Mouse (Mus musculus): ENCODE results near the gene Mgat5. TPM values are rescaled to one million over a fixed set of nuclear protein-coding genes. Genes with fewer than 3 reads are reported as not detected.

Mgat5 gene
- polyA plus RNA-seq, 1 experiment: 24.1 TPM

- H3K4me3 ChIP-seq (ENCODE audit: control insufficient read depth, insufficient read depth, low read length): no peak overlapping the region
- H3K27ac ChIP-seq (ENCODE audit: control insufficient read depth, insufficient read depth, low read length): no peak overlapping the region
- no peaks in the 10 kb centered on the region for H3K4me1 ChIP-seq (replicated peaks; ENCODE audit: control insufficient read depth, insufficient read depth, low read length)
- no peak for DNase-seq
- no peaks in the 10 kb centered on the region for H3K36me3 ChIP-seq (ENCODE audit: control insufficient read depth, insufficient read depth, low read length)
- H3K27me3 ChIP-seq (ENCODE audit: control insufficient read depth, insufficient read depth, low read length): no peaks in the 10 kb centered on the region
- WGBS: 89% methylated on average over 8 of the region's 8 CpGs
- no peak for TF ChIP-seq POLR2A (IDR thresholded peaks at IDR 0.05; ENCODE audit: control insufficient read depth, extremely low read depth, insufficient read depth, low read length, poor library complexity)
- no peak for TF ChIP-seq CTCF (IDR thresholded peaks at IDR 0.05; ENCODE audit: borderline replicate concordance, control insufficient read depth, extremely low read depth, insufficient read depth, low read length, poor library complexity)
These were observed 35.3 kb upstream of the Mgat5 start for GRCm38 (mm10) chr1:127169516-127169915.

- Histone ChIP-seq H3K27ac (ENCODE audit: control insufficient read depth, insufficient read depth, low read length) (no peak overlapping the region), H3K4me3 (ENCODE audit: control insufficient read depth, insufficient read depth, low read length) (no peak overlapping the region), H3K27me3 (ENCODE audit: control insufficient read depth, insufficient read depth, low read length) (no peaks in the 10 kb centered on the region), H3K36me3 (ENCODE audit: control insufficient read depth, insufficient read depth, low read length) (no peaks in the 10 kb centered on the region), H3K4me1 (replicated peaks; ENCODE audit: control insufficient read depth, insufficient read depth, low read length) (no peaks in the 10 kb centered on the region)
- WGBS: 95% methylated on average over 7 of the region's 7 CpGs
- no peak for TF ChIP-seq CTCF (IDR thresholded peaks at IDR 0.05; ENCODE audit: borderline replicate concordance, control insufficient read depth, extremely low read depth, insufficient read depth, low read length, poor library complexity)
- TF ChIP-seq POLR2A (IDR thresholded peaks at IDR 0.05; ENCODE audit: control insufficient read depth, extremely low read depth, insufficient read depth, low read length, poor library complexity): no peak
- DNase-seq: no peak
These were observed 33.5 kb upstream of the Mgat5 start for GRCm38 (mm10) chr1:127171361-127171760.

- Histone ChIP-seq H3K4me3 (ENCODE audit: control insufficient read depth, insufficient read depth, low read length) (no peak overlapping the region), H3K4me1 (replicated peaks; ENCODE audit: control insufficient read depth, insufficient read depth, low read length) (no peaks in the 10 kb centered on the region), H3K27me3 (ENCODE audit: control insufficient read depth, insufficient read depth, low read length) (no peaks in the 10 kb centered on the region), H3K27ac (ENCODE audit: control insufficient read depth, insufficient read depth, low read length) (no peak overlapping the region), H3K36me3 (ENCODE audit: control insufficient read depth, insufficient read depth, low read length) (no peaks in the 10 kb centered on the region)
- DNase-seq: no peak
- WGBS: 90% methylated on average over 3 of the region's 3 CpGs
- no peak for TF ChIP-seq POLR2A (IDR thresholded peaks at IDR 0.05; ENCODE audit: control insufficient read depth, extremely low read depth, insufficient read depth, low read length, poor library complexity)
- no peak for TF ChIP-seq CTCF (IDR thresholded peaks at IDR 0.05; ENCODE audit: borderline replicate concordance, control insufficient read depth, extremely low read depth, insufficient read depth, low read length, poor library complexity)
These were observed 31.4 kb upstream of the Mgat5 start for GRCm38 (mm10) chr1:127173448-127173847.

GRCm38 (mm10) chr1:127192396-127192795 lies 12.4 kb upstream of the Mgat5 start:
- no peaks in the 10 kb centered on the region for H3K36me3 ChIP-seq (ENCODE audit: control insufficient read depth, insufficient read depth, low read length)
- H3K4me3 ChIP-seq (ENCODE audit: control insufficient read depth, insufficient read depth, low read length): no peak overlapping the region
- WGBS: 93% methylated on average over 6 of the region's 6 CpGs
- H3K27me3 ChIP-seq (ENCODE audit: control insufficient read depth, insufficient read depth, low read length): no peaks in the 10 kb centered on the region
- H3K4me1 ChIP-seq (replicated peaks; ENCODE audit: control insufficient read depth, insufficient read depth, low read length): no peaks in the 10 kb centered on the region
- DNase-seq: no peak
- no peak overlapping the region for H3K27ac ChIP-seq (ENCODE audit: control insufficient read depth, insufficient read depth, low read length)
- TF ChIP-seq CTCF (IDR thresholded peaks at IDR 0.05; ENCODE audit: borderline replicate concordance, control insufficient read depth, extremely low read depth, insufficient read depth, low read length, poor library complexity): no peak
- TF ChIP-seq POLR2A (IDR thresholded peaks at IDR 0.05; ENCODE audit: control insufficient read depth, extremely low read depth, insufficient read depth, low read length, poor library complexity): no peak

GRCm38 (mm10) chr1:127199186-127199585 lies 5.6 kb upstream of the Mgat5 start:
- 97% methylated on average over 2 of the region's 2 CpGs for WGBS
- Histone ChIP-seq H3K27ac (ENCODE audit: control insufficient read depth, insufficient read depth, low read length) (no peak overlapping the region), H3K36me3 (ENCODE audit: control insufficient read depth, insufficient read depth, low read length) (no peaks in the 10 kb centered on the region), H3K4me1 (replicated peaks; ENCODE audit: control insufficient read depth, insufficient read depth, low read length) (peaks cover 3% of the 10 kb centered on the region), H3K4me3 (ENCODE audit: control insufficient read depth, insufficient read depth, low read length) (no peak overlapping the region), H3K27me3 (ENCODE audit: control insufficient read depth, insufficient read depth, low read length) (no peaks in the 10 kb centered on the region)
- DNase-seq: no peak
- TF ChIP-seq CTCF (IDR thresholded peaks at IDR 0.05; ENCODE audit: borderline replicate concordance, control insufficient read depth, extremely low read depth, insufficient read depth, low read length, poor library complexity): no peak

GRCm38 (mm10) chr1:127202360-127202759 lies 2.5 kb upstream of the Mgat5 start:
- no peak for TF ChIP-seq POLR2A (IDR thresholded peaks at IDR 0.05; ENCODE audit: control insufficient read depth, extremely low read depth, insufficient read depth, low read length, poor library complexity)
- no peak for TF ChIP-seq CTCF (IDR thresholded peaks at IDR 0.05; ENCODE audit: borderline replicate concordance, control insufficient read depth, extremely low read depth, insufficient read depth, low read length, poor library complexity)

GRCm38 (mm10) chr1:127203231-127203764 lies 1.5 kb upstream of the Mgat5 start:
- peaks cover 19% of the 10 kb centered on the region for H3K4me1 ChIP-seq (replicated peaks; ENCODE audit: control insufficient read depth, insufficient read depth, low read length)
- 25% methylated on average over 4 of the region's 4 CpGs for WGBS
- H3K36me3 ChIP-seq (ENCODE audit: control insufficient read depth, insufficient read depth, low read length): no peaks in the 10 kb centered on the region
- no peak overlapping the region for H3K27ac ChIP-seq (ENCODE audit: control insufficient read depth, insufficient read depth, low read length)
- no peak overlapping the region for H3K4me3 ChIP-seq (ENCODE audit: control insufficient read depth, insufficient read depth, low read length)
- H3K27me3 ChIP-seq (ENCODE audit: control insufficient read depth, insufficient read depth, low read length): no peaks in the 10 kb centered on the region
- no peak for DNase-seq
- TF ChIP-seq CTCF (IDR thresholded peaks at IDR 0.05; ENCODE audit: borderline replicate concordance, control insufficient read depth, extremely low read depth, insufficient read depth, low read length, poor library complexity): no peak
- no peak for TF ChIP-seq POLR2A (IDR thresholded peaks at IDR 0.05; ENCODE audit: control insufficient read depth, extremely low read depth, insufficient read depth, low read length, poor library complexity)

More at GRCm38 (mm10) chr1:127202360-127202759, 2.5 kb upstream of the Mgat5 start:
- no peak for DNase-seq
- WGBS: 71% methylated on average over 4 of the region's 4 CpGs
- no peak overlapping the region for H3K27ac ChIP-seq (ENCODE audit: control insufficient read depth, insufficient read depth, low read length)
- no peaks in the 10 kb centered on the region for H3K36me3 ChIP-seq (ENCODE audit: control insufficient read depth, insufficient read depth, low read length)
- H3K4me1 ChIP-seq (replicated peaks; ENCODE audit: control insufficient read depth, insufficient read depth, low read length): peaks cover 11% of the 10 kb centered on the region
- H3K4me3 ChIP-seq (ENCODE audit: control insufficient read depth, insufficient read depth, low read length): no peak overlapping the region
- no peaks in the 10 kb centered on the region for H3K27me3 ChIP-seq (ENCODE audit: control insufficient read depth, insufficient read depth, low read length)

Measured in thymus, adult 2 months (tissue).